Mouse (Mus musculus): Measurements from ENCODE around the gene Sec22a.

DNA sequence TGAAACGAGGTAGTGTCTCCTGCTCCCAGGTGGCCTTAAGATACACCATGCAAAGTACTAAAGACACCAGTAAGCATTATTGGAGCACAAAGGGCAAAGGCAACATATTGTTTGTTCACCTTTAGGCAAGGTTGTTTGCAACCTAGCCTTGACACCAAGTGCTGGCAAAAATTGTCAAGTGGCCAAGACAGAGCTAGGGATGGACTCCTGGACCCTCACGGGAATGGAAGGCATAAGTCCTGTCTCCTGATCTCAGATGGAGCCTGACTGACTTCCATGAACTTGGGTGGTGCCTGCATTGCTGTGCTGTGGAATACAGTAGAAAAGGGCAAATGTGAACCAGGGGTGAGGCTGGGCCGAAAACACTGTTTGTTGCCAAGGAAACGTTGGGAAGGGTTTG is 54.1 kb downstream of the Sec22a start:
- no peak for TF ChIP-seq CTCF (IDR thresholded peaks at IDR 0.05; ENCODE audit: borderline replicate concordance, extremely low read depth, insufficient read depth, insufficient read length)
- TF ChIP-seq POLR2A (IDR thresholded peaks at IDR 0.05; ENCODE audit: borderline replicate concordance, extremely low read depth, insufficient read depth, insufficient read length, poor library complexity, severe bottlenecking), result no peak
